Mouse (Mus musculus): ENCODE data around the gene Zfp784. TPM values are rescaled to one million over a fixed set of nuclear protein-coding genes. Genes with fewer than 3 reads are reported as not detected.

Gene Zfp784
- polyA plus RNA-seq, 1 experiment = 1.5 TPM

- H3ac ChIP-seq (ENCODE audit: control insufficient read depth, insufficient read length) = no peak overlapping the region
- no peaks in the 10 kb centered on the region for H3K27me3 ChIP-seq (ENCODE audit: control insufficient read depth, insufficient read depth, insufficient read length)
- peaks cover 14% of the 10 kb centered on the region for H3K36me3 ChIP-seq (ENCODE audit: control insufficient read depth, insufficient read depth)
- peaks cover 73% of the 10 kb centered on the region for H3K79me2 ChIP-seq (ENCODE audit: control insufficient read depth, insufficient read depth)
- no peak overlapping the region for H3K4me2 ChIP-seq (ENCODE audit: low read depth)
- H3K4me3 ChIP-seq = no peak overlapping the region
- no peak for TF ChIP-seq USF1 (IDR thresholded peaks at IDR 0.05; ENCODE audit: low read depth)
Observed at GRCm38 (mm10) chr7:5083325-5084105, 45.3 kb upstream of the Zfp784 start.

GRCm38 (mm10) chr7:5081939-5082338, 43.7 kb upstream of the Zfp784 start:
- H3K79me2 ChIP-seq (ENCODE audit: control insufficient read depth, insufficient read depth) = peaks cover 62% of the 10 kb centered on the region
- no peaks in the 10 kb centered on the region for H3K27me3 ChIP-seq (ENCODE audit: control insufficient read depth, insufficient read depth, insufficient read length)
- TF ChIP-seq CEBPB (IDR thresholded peaks at IDR 0.05; ENCODE audit: insufficient read depth, poor library complexity, severe bottlenecking) (no peak), MYOD1 (IDR thresholded peaks at IDR 0.05; ENCODE audit: control insufficient read depth in 1 of 3, insufficient read length in 2 of 3, low read depth in 2 of 3) (no peak), POLR2AphosphoS2 (IDR thresholded peaks at IDR 0.05; ENCODE audit: insufficient read length, low read depth) (no peak), MYOG (IDR thresholded peaks at IDR 0.05; ENCODE audit: control insufficient read depth in 1 of 3, insufficient read depth in 1 of 3, insufficient read length in 2 of 3, low read depth in 2 of 3) (no peak), REST (IDR thresholded peaks at IDR 0.05; ENCODE audit: insufficient read depth, insufficient read length) (no peak), E2F4 (IDR thresholded peaks at IDR 0.05; ENCODE audit: insufficient read depth) (no peak), SRF (IDR thresholded peaks at IDR 0.05; ENCODE audit: control insufficient read depth, insufficient read length, low read depth) (no peak), TCF3 (IDR thresholded peaks at IDR 0.05; ENCODE audit: insufficient read length, low read depth) (no peak), MAX (IDR thresholded peaks at IDR 0.05; ENCODE audit: low read depth) (no peak)
- H3ac ChIP-seq (ENCODE audit: control insufficient read depth, insufficient read length) = no peak overlapping the region
- H3K36me3 ChIP-seq (ENCODE audit: control insufficient read depth, insufficient read depth) = peaks cover 27% of the 10 kb centered on the region
- peak overlapping the region; percentile 48 for H3K4me3 ChIP-seq
- peak overlapping the region; percentile 77 for H3K4me2 ChIP-seq (ENCODE audit: low read depth)

- Histone ChIP-seq H3ac (ENCODE audit: control insufficient read depth, insufficient read length) (peak overlapping the region; percentile 74), H3K27me3 (ENCODE audit: control insufficient read depth, insufficient read depth, insufficient read length) (no peaks in the 10 kb centered on the region), H3K4me2 (ENCODE audit: low read depth) (peak overlapping the region; percentile 77), H3K36me3 (ENCODE audit: control insufficient read depth, insufficient read depth) (peaks cover 34% of the 10 kb centered on the region), H3K4me3 (peak overlapping the region; percentile 48), H3K79me2 (ENCODE audit: control insufficient read depth, insufficient read depth) (peaks cover 61% of the 10 kb centered on the region)
- TF ChIP-seq POLR2AphosphoS2 (IDR thresholded peaks at IDR 0.05; ENCODE audit: insufficient read length, low read depth) (no peak), USF1 (IDR thresholded peaks at IDR 0.05; ENCODE audit: low read depth) (no peak), TCF12 (IDR thresholded peaks at IDR 0.05; ENCODE audit: insufficient read depth, poor library complexity, severe bottlenecking) (no peak), TCF3 (IDR thresholded peaks at IDR 0.05; ENCODE audit: insufficient read length, low read depth) (no peak), POLR2A (IDR thresholded peaks at IDR 0.05; ENCODE audit: insufficient read length, low read depth) (no peak), MAX (IDR thresholded peaks at IDR 0.05; ENCODE audit: low read depth) (no peak), MYOG (IDR thresholded peaks at IDR 0.05; ENCODE audit: control insufficient read depth in 1 of 3, insufficient read depth in 1 of 3, insufficient read length in 2 of 3, low read depth in 2 of 3) (no peak), MYOD1 (IDR thresholded peaks at IDR 0.05; ENCODE audit: control insufficient read depth in 1 of 3, insufficient read length in 2 of 3, low read depth in 2 of 3) (no peak), CEBPB (IDR thresholded peaks at IDR 0.05; ENCODE audit: insufficient read depth, poor library complexity, severe bottlenecking) (no peak), E2F4 (IDR thresholded peaks at IDR 0.05; ENCODE audit: insufficient read depth) (no peak), REST (IDR thresholded peaks at IDR 0.05; ENCODE audit: insufficient read depth, insufficient read length) (no peak), SRF (IDR thresholded peaks at IDR 0.05; ENCODE audit: control insufficient read depth, insufficient read length, low read depth) (no peak)
Observed at GRCm38 (mm10) chr7:5081241-5081640, 43.0 kb upstream of the Zfp784 start.

- no peaks in the 10 kb centered on the region for H3K27me3 ChIP-seq (ENCODE audit: control insufficient read depth, insufficient read depth, insufficient read length)
- H3K79me2 ChIP-seq (ENCODE audit: control insufficient read depth, insufficient read depth) = peaks cover 59% of the 10 kb centered on the region
- peak overlapping the region; percentile 74 for H3ac ChIP-seq (ENCODE audit: control insufficient read depth, insufficient read length)
- peaks cover 36% of the 10 kb centered on the region for H3K36me3 ChIP-seq (ENCODE audit: control insufficient read depth, insufficient read depth)
- peak overlapping the region; percentile 77 for H3K4me2 ChIP-seq (ENCODE audit: low read depth)
- TF ChIP-seq SRF (IDR thresholded peaks at IDR 0.05; ENCODE audit: control insufficient read depth, insufficient read length, low read depth) (no peak), TCF12 (IDR thresholded peaks at IDR 0.05; ENCODE audit: insufficient read depth, poor library complexity, severe bottlenecking) (no peak), USF1 (IDR thresholded peaks at IDR 0.05; ENCODE audit: low read depth) (no peak), MYOD1 (IDR thresholded peaks at IDR 0.05; ENCODE audit: control insufficient read depth in 1 of 3, insufficient read length in 2 of 3, low read depth in 2 of 3) (no peak), POLR2A (IDR thresholded peaks at IDR 0.05; ENCODE audit: insufficient read length, low read depth) (no peak), MAX (IDR thresholded peaks at IDR 0.05; ENCODE audit: low read depth) (no peak), CEBPB (IDR thresholded peaks at IDR 0.05; ENCODE audit: insufficient read depth, poor library complexity, severe bottlenecking) (no peak), TCF3 (IDR thresholded peaks at IDR 0.05; ENCODE audit: insufficient read length, low read depth) (no peak), E2F4 (IDR thresholded peaks at IDR 0.05; ENCODE audit: insufficient read depth) (no peak)
- peak overlapping the region; percentile 48 for H3K4me3 ChIP-seq
Observed at GRCm38 (mm10) chr7:5080815-5081214, 42.6 kb upstream of the Zfp784 start.

Data from myocyte (in vitro differentiated cells).